Mouse (Mus musculus) CD4-positive, CD25-positive, alpha-beta regulatory T cell, adult 2 months (primary cell): ENCODE results near the gene Jarid2.

Experiments
- DNase-seq: peaks from one replicate; pipeline ENCODE4 v3.0.0-alpha.2; 2012; ENCODE audit warnings: low read depth, low spot score

The Jarid2 gene

GRCm38 (mm10) chr13:44728145-44728880 lies 961 bp upstream of the Jarid2 start:
- no peak for DNase-seq

GRCm38 (mm10) chr13:44730146-44730864 lies 1.0 kb downstream of the Jarid2 start:
- DNase-seq: peak; percentile 98

GRCm38 (mm10) chr13:44730939-44731551 lies 1.8 kb downstream of the Jarid2 start:
- DNase-seq: peak; percentile 91

- peak; percentile 34 for DNase-seq
Observed at GRCm38 (mm10) chr13:44731727-44732441, 2.6 kb downstream of the Jarid2 start.

GRCm38 (mm10) chr13:44732442-44732974 lies 3.2 kb downstream of the Jarid2 start:
- peak; percentile 69 for DNase-seq

GRCm38 (mm10) chr13:44733036-44733372 lies 3.7 kb downstream of the Jarid2 start:
- DNase-seq: no peak

- peak; percentile 95 for DNase-seq
Observed at GRCm38 (mm10) chr13:44733373-44734111, 4.3 kb downstream of the Jarid2 start.

- DNase-seq: peak; percentile 71
Observed at GRCm38 (mm10) chr13:44734441-44734840, 5.2 kb downstream of the Jarid2 start.

GRCm38 (mm10) chr13:44735088-44735690 lies 5.9 kb downstream of the Jarid2 start:
- peak; percentile 11 for DNase-seq

- DNase-seq: no peak
Observed at GRCm38 (mm10) chr13:44737297-44737696, 8.0 kb downstream of the Jarid2 start.

- DNase-seq: no peak
Observed at GRCm38 (mm10) chr13:44751780-44752179, 22.5 kb downstream of the Jarid2 start.

- DNase-seq: no peak
Observed at GRCm38 (mm10) chr13:44753206-44753605, 23.9 kb downstream of the Jarid2 start.

- DNase-seq: no peak
Observed at GRCm38 (mm10) chr13:44755434-44755833, 26.2 kb downstream of the Jarid2 start.

- peak; percentile 76 for DNase-seq
Observed at GRCm38 (mm10) chr13:44758750-44759149, 29.5 kb downstream of the Jarid2 start.

- no peak for DNase-seq
Observed at GRCm38 (mm10) chr13:44760761-44761160, 31.5 kb downstream of the Jarid2 start.

GRCm38 (mm10) chr13:44763068-44763467 lies 33.8 kb downstream of the Jarid2 start:
- DNase-seq: peak; percentile 53

- no peak for DNase-seq
Observed at GRCm38 (mm10) chr13:44767751-44768150, 38.5 kb downstream of the Jarid2 start.

- DNase-seq: peak; percentile 65
Observed at GRCm38 (mm10) chr13:44770808-44771605, 41.7 kb downstream of the Jarid2 start.

- no peak for DNase-seq
Observed at GRCm38 (mm10) chr13:44772816-44773215, 43.5 kb downstream of the Jarid2 start.

GRCm38 (mm10) chr13:44774351-44774750 lies 45.1 kb downstream of the Jarid2 start:
- no peak for DNase-seq
